10 mouse cellular contexts compared by ENCODE assay signal in genomic region chr9:102841832-102842231, GRCm38 (mm10). TPM values are rescaled to one million over a fixed set of nuclear protein-coding genes. Genes with fewer than 3 reads are reported as not detected.
A peak's percentile ranks its signal among the peaks of the same experiment; 100 is the strongest.
DNase-seq lines count a peak whose midpoint lies in the region; ATAC-seq and TF ChIP-seq lines count a peak whose summit lies in the region.
"Had no signal": no experiment of that assay in that cellular context is flagged by ENCODE, and none has a peak within 500 bp of the region (broad histone marks: within the 10 kb centered on the region; RNA-seq: fewer than 3 reads in every experiment).

No protein-coding gene starts in this region.

- no peaks in the 10 kb centered on the region for H3K27me3 ChIP-seq in forebrain, embryonic 13.5 days
- no peaks in the 10 kb centered on the region for H3K27me3 ChIP-seq in forebrain, embryonic 12.5 days
- no peaks in the 10 kb centered on the region for H3K27me3 ChIP-seq in kidney, adult 2 months (replicated peaks; ENCODE audit: control insufficient read depth, insufficient read depth, low read length)
- H3K27me3 ChIP-seq in kidney, embryonic 14.5 days (ENCODE audit: control insufficient read depth, insufficient read depth, low read length), result no peaks in the 10 kb centered on the region
- no peaks in the 10 kb centered on the region for H3K27me3 ChIP-seq in embryonic facial prominence, embryonic 15.5 days
- H3K27me3 ChIP-seq: limb, embryonic 12.5 days had no signal

- no peak for ATAC-seq in forebrain, embryonic 13.5 days
- ATAC-seq in forebrain, embryonic 12.5 days (ENCODE audit: low FRiP score), result no peak
- no peak for ATAC-seq in kidney, embryonic 14.5 days (ENCODE audit: low FRiP score, low TSS enrichment)
- ATAC-seq in embryonic facial prominence, embryonic 15.5 days (ENCODE audit: insufficient number of reproducible peaks, low FRiP score, low TSS enrichment, low read depth), result 0 out of 2 replicates have a peak, but pooled peaks have one; percentile 11
- no peak for ATAC-seq in megakaryocyte-erythroid progenitor cell, adult 5-6 weeks (replicated peaks; ENCODE audit: low FRiP score, low TSS enrichment, poor library complexity, severe bottlenecking)

- H3K27ac ChIP-seq in forebrain, embryonic 13.5 days, result no peak overlapping the region
- H3K27ac ChIP-seq in forebrain, embryonic 12.5 days, result no peak overlapping the region
- H3K27ac ChIP-seq in kidney, adult 2 months (ENCODE audit: insufficient read depth, low read depth, low read length), result no peak overlapping the region
- no peak overlapping the region for H3K27ac ChIP-seq in kidney, embryonic 14.5 days (ENCODE audit: low read depth, low read length)
- H3K27ac ChIP-seq in embryonic facial prominence, embryonic 15.5 days (replicated peaks), result peak overlapping the region; percentile 69; the same call in 1 of the 2 replicates

- TF ChIP-seq CTCF in kidney, adult 2 months (conservative IDR thresholded peaks at IDR 0.05; ENCODE audit: insufficient read depth, insufficient read length, low read depth, low read length), result no peak

- H3K4me2 ChIP-seq in forebrain, embryonic 13.5 days, result no peak overlapping the region
- no peak overlapping the region for H3K4me2 ChIP-seq in forebrain, embryonic 12.5 days
- H3K4me2 ChIP-seq in kidney, embryonic 14.5 days (replicated peaks; ENCODE audit: low read depth, low read length), result no peak overlapping the region
- 0 out of 2 replicates have a peak overlapping the region, but pooled peaks have one; percentile 25 for H3K4me2 ChIP-seq in embryonic facial prominence, embryonic 15.5 days (replicated peaks)

- no peak overlapping the region for H3K4me3 ChIP-seq in forebrain, embryonic 13.5 days
- no peak overlapping the region for H3K4me3 ChIP-seq in forebrain, embryonic 12.5 days (replicated peaks)
- H3K4me3 ChIP-seq in kidney, adult 2 months (ENCODE audit: insufficient read depth, low read depth, low read length), result no peak overlapping the region
- no peak overlapping the region for H3K4me3 ChIP-seq in kidney, embryonic 14.5 days (ENCODE audit: low read length)
- H3K4me3 ChIP-seq in embryonic facial prominence, embryonic 15.5 days (replicated peaks), result no peak overlapping the region
- H3K4me3 ChIP-seq: midbrain, embryonic 10.5 days had no signal

- 0 out of 2 replicates have a peak overlapping the region, but pooled peaks have one; percentile 26 for H3K9ac ChIP-seq in forebrain, embryonic 13.5 days
- H3K9ac ChIP-seq in forebrain, embryonic 12.5 days, result no peak overlapping the region
- no peak overlapping the region for H3K9ac ChIP-seq in kidney, embryonic 14.5 days (ENCODE audit: low read depth, low read length)
- no peak overlapping the region for H3K9ac ChIP-seq in embryonic facial prominence, embryonic 15.5 days

- H3K9me3 ChIP-seq in forebrain, embryonic 13.5 days (replicated peaks), result no peaks in the 10 kb centered on the region
- no peaks in the 10 kb centered on the region for H3K9me3 ChIP-seq in forebrain, embryonic 12.5 days
- no peaks in the 10 kb centered on the region for H3K9me3 ChIP-seq in kidney, embryonic 14.5 days (ENCODE audit: control insufficient read depth, low read length)
- no peaks in the 10 kb centered on the region for H3K9me3 ChIP-seq in embryonic facial prominence, embryonic 15.5 days (replicated peaks)
- H3K9me3 ChIP-seq: limb, embryonic 12.5 days; midbrain, embryonic 10.5 days had no signal

- WGBS in forebrain, embryonic 13.5 days, result 40% methylated on average over 1 of the region's 1 CpGs
- 36% methylated on average over 1 of the region's 1 CpGs for WGBS in forebrain, embryonic 12.5 days
- WGBS in kidney, adult 2 months, result 17% methylated on average over 1 of the region's 1 CpGs
- WGBS in kidney, embryonic 14.5 days, result 36% methylated on average over 1 of the region's 1 CpGs
- WGBS in embryonic facial prominence, embryonic 15.5 days, result 21% methylated on average over 1 of the region's 1 CpGs

- peaks cover 74% of the 10 kb centered on the region for H3K4me1 ChIP-seq in forebrain, embryonic 13.5 days
- peaks cover 64% of the 10 kb centered on the region for H3K4me1 ChIP-seq in forebrain, embryonic 12.5 days
- H3K4me1 ChIP-seq in kidney, adult 2 months (ENCODE audit: control insufficient read depth, insufficient read depth, low read length), result peaks cover 48% of the 10 kb centered on the region
- H3K4me1 ChIP-seq in kidney, embryonic 14.5 days (ENCODE audit: control insufficient read depth, insufficient read depth, low read length), result peaks cover 55% of the 10 kb centered on the region
- peaks cover 74% of the 10 kb centered on the region for H3K4me1 ChIP-seq in embryonic facial prominence, embryonic 15.5 days

- H3K36me3 ChIP-seq in forebrain, embryonic 13.5 days (ENCODE audit: poor library complexity, severe bottlenecking), result no peaks in the 10 kb centered on the region
- no peaks in the 10 kb centered on the region for H3K36me3 ChIP-seq in forebrain, embryonic 12.5 days (replicated peaks)
- H3K36me3 ChIP-seq in kidney, adult 2 months (ENCODE audit: control insufficient read depth, insufficient read depth, low read length), result no peaks in the 10 kb centered on the region
- no peaks in the 10 kb centered on the region for H3K36me3 ChIP-seq in kidney, embryonic 14.5 days (ENCODE audit: control insufficient read depth, insufficient read depth, low read length)
- no peaks in the 10 kb centered on the region for H3K36me3 ChIP-seq in embryonic facial prominence, embryonic 15.5 days
- H3K36me3 ChIP-seq: limb, embryonic 12.5 days; midbrain, embryonic 10.5 days had no signal

- DNase-seq in kidney, adult 2 months, result peak; percentile 62
- peak; percentile 37 for DNase-seq in lung, postnatal 25 days (ENCODE audit: low spot score)
- no peak for DNase-seq in cerebellum, adult 9-10 months

- TF ChIP-seq POLR2A in kidney, adult 2 months (IDR thresholded peaks at IDR 0.05; ENCODE audit: low read depth, low read length), result no peak

RNA-seq across cellular contexts. Expression of gene Ryk, which starts 7.1 kb away (rescaled TPM):
- polyA plus RNA-seq in forebrain, embryonic 13.5 days (2015; fragmentation: Nextera tagmentation; extraction: Ambion mirVana), result 12.8 and 14.1 TPM in 2 replicates
- 16.4 and 18.6 TPM in 2 replicates for polyA plus RNA-seq in forebrain, embryonic 12.5 days (2016; fragmentation: Nextera tagmentation; extraction: Ambion mirVana)
- polyA plus RNA-seq in kidney, adult 2 months (2012; rRNA removed), result 41.2 and 42.7 TPM in 2 replicates
- 29.9 and 32.7 TPM in 2 replicates for polyA plus RNA-seq in kidney, embryonic 14.5 days (2014; fragmentation: Nextera tagmentation; extraction: Ambion mirVana)
- 24.8 and 33.1 TPM in 2 replicates for polyA plus RNA-seq in embryonic facial prominence, embryonic 15.5 days (2015; fragmentation: Nextera tagmentation; extraction: Ambion mirVana)
- total RNA-seq in megakaryocyte-erythroid progenitor cell, adult 5-6 weeks (2014; fragmentation: Nextera tagmentation), result 17.0 and 17.5 TPM in 2 replicates
- 13.8 and 23.8 TPM in 2 replicates for total RNA-seq in megakaryocyte-erythroid progenitor cell, adult 5-6 weeks (2017)
